Mouse (Mus musculus) forebrain, embryonic 13.5 days (tissue): Measurements from ENCODE around the gene Mlana. TPM values are rescaled to one million over a fixed set of nuclear protein-coding genes. Genes with fewer than 3 reads are reported as not detected.

Experiments used
- ATAC-seq: fragments of 200-750 bp; cut with Nextera tagmentation; 2 replicates; pipeline ENCODE4 v1.8.0; 2017
- H3K27ac ChIP-seq: fragments of 300-500 bp; sonication (generic); 2 replicates; pipeline ENCODE4 v1.5.1; 2015; ENCODE audit warnings: inconsistent platforms, mild to moderate bottlenecking, moderate library complexity
- H3K27me3 ChIP-seq: fragments of 300-500 bp; sonication (generic); 2 replicates; pipeline ENCODE4 v1.6.1; 2015; ENCODE audit warnings: mild to moderate bottlenecking, inconsistent platforms
- H3K36me3 ChIP-seq: fragments of 300-500 bp; sonication (generic); 2 replicates; pipeline ENCODE4 v1.6.1; 2015; ENCODE audit warnings: mild to moderate bottlenecking, inconsistent platforms; ENCODE audit not compliant: poor library complexity, severe bottlenecking
- H3K4me1 ChIP-seq: fragments of 300-500 bp; sonication (generic); 2 replicates; pipeline ENCODE4 v1.6.1; 2015; ENCODE audit warnings: inconsistent platforms
- H3K4me2 ChIP-seq: fragments of 300-500 bp; sonication (generic); 2 replicates; pipeline ENCODE4 v1.6.1; 2015; ENCODE audit warnings: inconsistent platforms, mild to moderate bottlenecking, moderate library complexity
- H3K4me3 ChIP-seq: fragments of 300-500 bp; sonication (generic); 2 replicates; pipeline ENCODE4 v1.5.1; 2015; ENCODE audit warnings: mild to moderate bottlenecking, inconsistent platforms
- H3K9ac ChIP-seq: fragments of 300-500 bp; sonication (generic); 2 replicates; pipeline ENCODE4 v1.6.1; 2015; ENCODE audit warnings: mild to moderate bottlenecking, inconsistent platforms
- H3K9me3 ChIP-seq: fragments of 300-500 bp; sonication (generic); replicated peaks from 2 replicates; pipeline ENCODE4 v1.6.1; 2016; ENCODE audit warnings: inconsistent platforms
- WGBS: fragments of 180-500 bp; shearing (Covaris S2); methylation state at CpG from one replicate; pipeline ENCODE4 v1.1.7; 2015; 5-methylcytosine and 5-hydroxymethylcytosine counted together
- polyA plus RNA-seq: library from polyadenylated mRNA; unstranded; fragments of >200 nt; fragmentation: Nextera tagmentation; extraction: Ambion mirVana; gene quantifications from 2 replicates; pipeline ENCODE4 v1.2.1, GENCODE M21; 2015

Gene Mlana
- polyA plus RNA-seq, 1 experiment from 2014 or later, result not detected

DNA sequence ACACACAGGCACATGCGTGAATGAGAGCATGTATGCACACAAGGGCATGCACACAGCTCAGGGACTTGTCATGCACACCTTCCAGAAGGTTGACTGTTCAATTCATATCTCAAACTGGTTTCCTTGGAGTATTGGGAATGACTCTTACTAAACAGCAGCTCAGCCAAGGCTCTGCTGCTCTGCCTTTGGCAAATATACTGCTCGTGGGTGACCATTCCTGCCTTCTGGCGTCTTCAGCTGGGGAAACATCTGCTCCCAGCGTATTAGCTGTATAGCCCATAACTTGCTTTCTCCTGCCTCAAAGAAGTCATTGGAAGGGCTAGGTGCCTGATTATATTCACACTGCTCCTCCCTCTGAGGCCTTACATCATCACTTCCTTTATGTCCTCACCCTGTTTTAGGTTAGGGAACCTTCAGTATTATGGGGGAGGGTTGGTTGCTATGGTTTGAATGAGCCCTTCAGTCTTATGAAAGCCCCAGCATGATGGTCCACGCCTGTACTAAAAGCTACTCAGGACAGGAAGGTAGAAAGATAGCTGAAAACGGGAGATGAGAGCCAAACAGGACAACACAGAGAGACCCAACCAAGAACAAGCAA is 19.3 kb upstream of the Mlana start:
- ATAC-seq, result no peak
- H3K4me1 ChIP-seq, result no peaks in the 10 kb centered on the region
- no peak overlapping the region for H3K4me3 ChIP-seq
- no peak overlapping the region for H3K9ac ChIP-seq
- no peak overlapping the region for H3K4me2 ChIP-seq
- H3K27me3 ChIP-seq, result no peaks in the 10 kb centered on the region
- no peak overlapping the region for H3K27ac ChIP-seq
- no peaks in the 10 kb centered on the region for H3K9me3 ChIP-seq
- WGBS, result 84% methylated on average over 6 of the region's 6 CpGs
- no peaks in the 10 kb centered on the region for H3K36me3 ChIP-seq

DNA sequence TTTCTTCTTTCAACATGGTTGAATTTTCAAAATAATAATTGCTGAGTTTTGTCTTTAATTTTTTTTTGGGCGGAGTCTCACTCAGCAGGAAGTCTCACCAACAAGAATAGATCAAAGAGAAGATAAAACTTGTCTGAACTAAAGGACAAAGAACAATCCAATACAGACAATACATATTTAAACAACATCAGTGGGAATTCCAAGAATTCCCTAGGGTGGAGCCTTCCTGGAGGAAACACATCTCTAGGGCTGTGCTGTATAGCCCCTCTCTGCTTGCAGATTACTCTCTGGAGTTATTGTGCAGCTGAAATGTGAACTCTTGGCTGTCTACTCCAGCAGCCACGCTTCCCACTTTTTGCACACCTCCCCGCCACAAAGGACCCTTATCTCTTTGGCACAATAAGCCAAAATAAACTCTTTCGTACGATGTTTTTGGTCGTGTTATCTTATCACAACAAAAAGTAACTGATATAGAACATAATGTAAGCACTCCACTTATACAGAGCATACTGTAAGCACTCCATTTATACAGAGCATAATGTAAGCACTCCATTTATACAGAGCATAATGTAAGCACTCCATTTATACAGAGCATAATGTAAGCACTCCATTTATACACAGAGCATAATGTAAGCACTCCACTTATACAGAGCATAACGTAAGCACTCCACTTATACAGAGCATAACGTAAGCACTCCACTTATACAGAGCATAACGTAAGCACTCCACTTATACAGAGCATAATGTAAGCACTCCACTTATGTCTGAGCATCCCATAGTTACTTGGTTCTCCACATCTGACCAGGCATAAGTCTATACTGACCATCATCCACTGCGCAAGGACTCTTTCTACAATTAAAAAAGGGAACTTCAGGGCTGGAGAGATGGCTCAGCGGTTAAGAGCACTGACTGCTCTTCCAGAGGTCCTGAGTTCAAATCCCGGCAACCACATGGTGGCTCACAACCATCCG is 17.2 kb upstream of the Mlana start:
- Histone ChIP-seq H3K27ac (no peak overlapping the region), H3K9ac (no peak overlapping the region), H3K4me1 (no peaks in the 10 kb centered on the region), H3K9me3 (peaks cover 7% of the 10 kb centered on the region), H3K27me3 (no peaks in the 10 kb centered on the region), H3K4me3 (no peak overlapping the region), H3K36me3 (no peaks in the 10 kb centered on the region), H3K4me2 (no peak overlapping the region)
- no peak for ATAC-seq
- 82% methylated on average over 13 of the region's 13 CpGs for WGBS

DNA sequence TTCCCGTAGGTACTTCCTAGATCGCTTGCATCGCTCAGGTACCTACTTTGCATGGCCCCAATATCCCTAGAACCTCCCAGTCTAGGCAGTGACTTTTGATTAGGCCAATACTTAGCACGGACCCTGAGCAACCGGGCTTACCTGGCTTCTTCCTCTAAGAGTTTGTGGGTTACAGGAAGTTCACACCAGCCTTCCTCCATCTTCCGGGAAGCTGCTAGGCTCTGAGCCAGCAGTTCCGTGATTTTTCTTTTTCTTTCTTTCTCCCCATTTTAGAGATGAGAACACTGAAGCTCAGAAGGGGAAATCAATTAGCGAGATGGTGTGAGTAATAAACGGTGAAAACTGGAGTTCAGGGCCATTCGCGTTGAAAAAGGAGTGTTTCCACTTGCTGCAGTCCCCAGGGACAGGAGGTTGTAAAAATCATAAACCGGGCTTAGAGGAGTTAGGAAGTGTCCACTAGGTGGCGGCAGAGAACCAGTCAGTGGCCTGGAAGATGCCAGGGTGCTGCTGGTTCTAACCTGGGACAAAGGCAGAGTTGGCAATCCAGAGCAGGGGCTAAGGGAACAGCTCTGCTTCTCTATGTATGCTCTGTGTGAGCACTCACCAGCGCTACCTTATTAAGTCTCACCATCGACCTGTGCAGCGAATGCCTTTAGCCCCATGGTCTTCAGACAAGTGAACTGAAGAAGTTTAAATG is 13.6 kb upstream of the Mlana start:
- Histone ChIP-seq H3K9me3 (peaks cover 8% of the 10 kb centered on the region), H3K9ac (no peak overlapping the region), H3K4me1 (no peaks in the 10 kb centered on the region), H3K4me2 (no peak overlapping the region), H3K4me3 (no peak overlapping the region), H3K27ac (no peak overlapping the region), H3K27me3 (no peaks in the 10 kb centered on the region), H3K36me3 (no peaks in the 10 kb centered on the region)
- 51% methylated on average over 16 of the region's 16 CpGs for WGBS
- peak; percentile 77 for ATAC-seq

DNA sequence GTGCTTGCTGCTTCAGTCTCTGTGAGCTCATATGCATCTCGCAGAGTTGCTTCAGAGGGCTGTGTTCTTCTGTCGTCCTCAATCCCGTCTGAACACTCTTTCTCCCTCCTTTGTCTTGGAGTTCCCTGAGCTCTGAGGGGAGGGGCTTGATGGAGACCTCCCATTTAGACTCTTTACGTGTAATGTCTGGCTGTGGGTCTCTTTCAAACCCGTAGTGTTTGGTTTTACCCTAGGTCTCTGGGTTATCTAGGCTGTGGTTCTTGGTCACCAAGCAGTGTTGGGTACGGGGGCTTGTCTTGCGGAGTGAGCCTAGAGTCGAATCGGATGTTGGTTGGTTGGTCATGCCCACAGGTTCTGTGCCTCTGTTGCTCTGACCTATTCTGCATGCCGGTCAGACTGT is 2.6 kb upstream of the Mlana start:
- 87% methylated on average over 10 of the region's 10 CpGs for WGBS
- Histone ChIP-seq H3K4me1 (no peaks in the 10 kb centered on the region), H3K4me2 (no peak overlapping the region), H3K9ac (no peak overlapping the region), H3K9me3 (no peaks in the 10 kb centered on the region), H3K36me3 (no peaks in the 10 kb centered on the region), H3K4me3 (no peak overlapping the region), H3K27ac (no peak overlapping the region), H3K27me3 (no peaks in the 10 kb centered on the region)
- ATAC-seq, result no peak

DNA sequence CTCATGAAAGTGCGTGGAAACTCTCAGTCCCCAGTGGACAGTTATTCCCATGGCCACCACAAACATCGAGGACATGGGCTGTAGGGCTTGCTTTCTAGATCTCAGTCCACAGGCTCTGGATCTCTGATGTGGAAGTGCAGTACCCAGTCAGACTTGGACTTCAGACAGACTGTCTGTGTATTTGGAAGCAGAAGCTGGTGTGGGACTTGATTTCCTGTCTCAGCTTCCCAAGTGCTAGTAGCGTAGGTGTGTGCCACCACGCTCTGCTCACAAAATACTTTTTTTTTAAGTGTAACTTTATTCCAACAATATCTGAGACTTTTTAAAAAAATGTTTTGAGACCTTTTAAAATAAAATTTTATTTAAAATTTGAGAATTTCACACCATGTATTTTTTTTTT is 1.3 kb upstream of the Mlana start:
- H3K9me3 ChIP-seq, result no peaks in the 10 kb centered on the region
- WGBS, result 95% methylated on average over 4 of the region's 4 CpGs
- no peak overlapping the region for H3K9ac ChIP-seq

DNA sequence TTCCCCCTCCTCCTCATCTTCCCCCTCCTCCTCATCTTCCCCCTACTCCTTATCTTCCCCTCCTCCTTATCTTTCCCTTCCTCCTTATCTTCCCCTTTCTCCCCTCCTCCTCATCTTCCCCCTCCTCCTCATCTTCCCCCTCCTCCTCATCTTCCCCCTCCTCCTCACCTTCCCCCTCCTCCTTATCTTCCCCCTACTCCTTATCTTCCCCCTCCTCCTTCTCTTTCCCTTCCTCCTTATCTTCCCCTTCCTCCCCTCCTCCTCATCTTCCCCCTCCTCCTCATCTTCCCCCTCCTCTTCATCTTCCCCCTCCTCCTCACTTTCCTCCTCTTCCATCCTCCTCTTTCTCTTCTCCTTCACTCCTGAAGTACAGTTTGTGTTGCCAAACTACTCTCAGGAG is 784 bp upstream of the Mlana start:
- Histone ChIP-seq H3K4me3 (no peak overlapping the region), H3K27ac (no peak overlapping the region), H3K4me1 (no peaks in the 10 kb centered on the region), H3K36me3 (no peaks in the 10 kb centered on the region), H3K27me3 (no peaks in the 10 kb centered on the region), H3K9me3 (no peaks in the 10 kb centered on the region), H3K4me2 (no peak overlapping the region), H3K9ac (no peak overlapping the region)
- ATAC-seq, result no peak

More for the DNA sequence above, 1.3 kb upstream of the Mlana start:
- H3K27me3 ChIP-seq, result no peaks in the 10 kb centered on the region
- H3K4me1 ChIP-seq, result no peaks in the 10 kb centered on the region
- ATAC-seq, result no peak
- no peak overlapping the region for H3K27ac ChIP-seq
- H3K36me3 ChIP-seq, result no peaks in the 10 kb centered on the region
- no peak overlapping the region for H3K4me2 ChIP-seq
- H3K4me3 ChIP-seq, result no peak overlapping the region

DNA sequence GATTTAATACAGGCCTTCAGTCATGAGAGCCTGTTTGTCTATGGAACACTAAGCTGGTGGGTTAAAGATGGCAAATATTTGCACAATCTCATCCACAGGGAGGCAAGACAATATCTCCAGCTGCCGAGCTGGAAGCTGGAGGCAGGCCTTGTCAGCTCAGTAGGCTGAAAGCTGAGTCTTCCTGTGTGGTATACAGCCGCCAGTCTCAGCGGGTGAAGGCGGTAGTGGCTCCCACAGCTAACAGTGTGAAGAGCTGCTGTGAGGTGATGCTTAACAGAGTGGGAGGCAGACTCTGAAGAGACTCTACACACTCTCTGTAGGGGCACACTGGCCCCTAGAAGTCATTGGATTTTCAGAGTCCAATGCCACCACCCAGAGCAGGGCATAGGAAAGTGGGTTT is 4.1 kb downstream of the Mlana start:
- ATAC-seq, result no peak
- no peaks in the 10 kb centered on the region for H3K36me3 ChIP-seq
- WGBS, result 71% methylated on average over 4 of the region's 4 CpGs
- H3K4me1 ChIP-seq, result no peaks in the 10 kb centered on the region
- no peak overlapping the region for H3K4me2 ChIP-seq
- no peak overlapping the region for H3K4me3 ChIP-seq
- H3K27ac ChIP-seq, result no peak overlapping the region
- no peaks in the 10 kb centered on the region for H3K27me3 ChIP-seq
- H3K9me3 ChIP-seq, result no peaks in the 10 kb centered on the region
- H3K9ac ChIP-seq, result no peak overlapping the region

DNA sequence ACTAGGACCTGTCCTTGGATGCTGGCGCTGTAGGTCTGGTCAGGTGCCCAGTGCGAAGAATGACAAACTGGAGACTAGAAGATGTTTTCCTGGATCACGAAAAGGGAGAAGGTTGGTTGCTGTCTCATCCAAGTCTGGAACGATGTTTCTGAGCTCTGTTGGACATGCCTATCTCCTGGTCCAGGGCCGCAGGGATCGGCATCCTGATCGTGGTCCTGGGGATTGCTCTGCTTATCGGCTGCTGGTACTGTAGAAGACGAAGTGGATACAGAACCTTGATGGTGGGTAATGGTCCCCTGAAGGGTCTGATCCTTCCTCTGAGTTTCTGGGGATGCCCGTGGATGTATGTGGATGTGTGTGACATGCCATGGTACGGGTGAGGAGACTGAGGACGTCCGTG is 6.8 kb downstream of the Mlana start:
- Histone ChIP-seq H3K9ac (no peak overlapping the region), H3K4me1 (no peaks in the 10 kb centered on the region), H3K27me3 (no peaks in the 10 kb centered on the region), H3K4me3 (no peak overlapping the region), H3K4me2 (no peak overlapping the region), H3K9me3 (no peaks in the 10 kb centered on the region), H3K36me3 (no peaks in the 10 kb centered on the region), H3K27ac (no peak overlapping the region)
- no peak for ATAC-seq
- WGBS, result 92% methylated on average over 13 of the region's 13 CpGs

DNA sequence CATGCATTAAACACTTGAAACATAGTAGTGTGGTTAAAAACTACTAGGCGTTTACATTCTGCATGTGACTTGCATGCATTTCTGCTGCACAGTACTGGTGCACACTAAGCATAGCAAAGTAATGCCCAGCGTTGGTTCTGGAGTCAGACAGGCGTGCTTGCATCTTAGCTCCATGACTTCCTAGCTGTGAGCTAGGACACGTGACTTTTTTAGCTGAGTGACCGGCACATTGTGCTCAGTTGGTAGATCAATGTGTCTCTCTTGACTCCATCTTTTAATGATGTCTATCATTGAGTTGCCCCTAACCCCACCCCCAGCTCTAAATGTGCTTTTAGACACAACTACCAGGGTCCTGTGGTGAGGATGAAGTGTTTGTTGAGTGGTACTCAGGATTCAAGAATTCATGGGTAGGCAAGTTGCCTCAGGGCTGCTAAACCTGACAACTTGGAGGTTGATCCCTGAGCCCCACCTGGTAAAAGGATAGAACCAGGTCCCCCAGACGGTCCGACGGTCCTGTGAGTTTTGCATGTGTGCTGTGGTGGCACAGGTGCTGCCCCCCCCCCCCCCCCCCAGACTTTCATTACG is 9.8 kb downstream of the Mlana start:
- ATAC-seq, result no peak
- Histone ChIP-seq H3K4me2 (no peak overlapping the region), H3K36me3 (no peaks in the 10 kb centered on the region), H3K27me3 (no peaks in the 10 kb centered on the region), H3K9me3 (no peaks in the 10 kb centered on the region), H3K27ac (no peak overlapping the region), H3K4me1 (no peaks in the 10 kb centered on the region), H3K9ac (no peak overlapping the region), H3K4me3 (no peak overlapping the region)
- 89% methylated on average over 9 of the region's 9 CpGs for WGBS

DNA sequence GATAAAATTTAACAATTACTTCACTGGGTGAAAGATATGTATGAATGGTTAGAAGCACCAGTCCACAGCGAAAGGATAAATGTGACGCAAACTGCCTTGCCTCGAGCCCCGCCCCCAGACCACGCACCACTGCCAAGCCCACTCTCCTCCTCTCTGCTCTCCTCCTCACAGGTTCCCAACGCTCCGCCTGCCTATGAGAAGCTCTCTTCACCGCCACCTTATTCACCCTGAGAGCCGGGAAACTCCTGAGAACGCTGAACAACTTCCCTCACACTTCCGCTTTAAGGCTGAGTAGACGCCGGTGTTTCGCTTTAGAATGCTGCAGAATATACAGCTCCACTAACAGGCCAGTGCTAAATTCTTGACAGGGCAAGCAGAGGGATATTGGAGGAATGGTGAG is 10.4 kb downstream of the Mlana start:
- Histone ChIP-seq H3K9me3 (no peaks in the 10 kb centered on the region), H3K27me3 (no peaks in the 10 kb centered on the region), H3K4me3 (no peak overlapping the region), H3K9ac (no peak overlapping the region), H3K4me1 (no peaks in the 10 kb centered on the region), H3K27ac (no peak overlapping the region), H3K4me2 (no peak overlapping the region), H3K36me3 (no peaks in the 10 kb centered on the region)
- 74% methylated on average over 14 of the region's 14 CpGs for WGBS
- no peak for ATAC-seq

DNA sequence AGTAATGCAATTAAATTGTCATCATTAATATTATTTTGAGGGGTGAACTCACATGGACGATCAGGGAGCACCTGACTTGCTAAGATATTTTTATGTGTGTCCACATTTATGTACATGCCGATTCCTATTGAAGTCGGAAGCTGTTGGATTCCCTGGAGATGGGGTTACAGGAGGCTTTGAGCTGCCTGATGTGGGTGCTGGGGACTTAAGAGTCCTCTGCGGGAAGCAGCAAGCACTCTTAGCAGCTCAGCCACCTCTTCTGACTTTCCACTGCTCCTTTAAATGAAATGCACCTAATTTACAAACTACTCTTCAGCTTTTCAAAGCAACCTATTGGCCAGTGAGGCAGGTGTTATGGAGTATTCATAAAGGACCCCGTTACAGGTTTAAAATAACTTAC is 10.8 kb downstream of the Mlana start:
- Histone ChIP-seq H3K9me3 (no peaks in the 10 kb centered on the region), H3K4me3 (no peak overlapping the region), H3K27me3 (no peaks in the 10 kb centered on the region), H3K36me3 (no peaks in the 10 kb centered on the region), H3K9ac (no peak overlapping the region), H3K27ac (no peak overlapping the region), H3K4me1 (no peaks in the 10 kb centered on the region), H3K4me2 (no peak overlapping the region)
- 63% methylated on average over 5 of the region's 5 CpGs for WGBS
- no peak for ATAC-seq

DNA sequence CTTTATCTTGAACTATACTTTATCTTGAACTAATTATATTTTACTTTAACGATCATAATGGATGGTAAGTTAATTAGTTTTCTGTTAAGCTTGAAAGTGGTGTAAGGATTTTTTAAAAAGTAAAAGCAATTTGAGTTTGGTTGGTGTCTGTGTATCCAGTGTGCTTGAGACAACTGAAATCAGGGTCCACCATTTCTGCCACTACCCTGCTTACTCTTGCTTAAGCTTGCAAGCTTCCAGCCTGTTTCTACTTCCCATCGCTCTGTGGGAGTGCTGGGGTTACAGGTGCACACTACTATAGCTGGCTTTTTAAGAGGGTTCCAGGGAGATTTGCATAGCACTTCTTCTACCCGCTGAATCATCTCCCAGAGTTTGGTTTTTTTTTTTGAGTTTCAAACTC is 11.8 kb downstream of the Mlana start:
- H3K9me3 ChIP-seq, result no peaks in the 10 kb centered on the region
- 67% methylated on average over 3 of the region's 3 CpGs for WGBS
- no peak overlapping the region for H3K4me2 ChIP-seq
- H3K27ac ChIP-seq, result no peak overlapping the region
- no peak overlapping the region for H3K4me3 ChIP-seq
- no peaks in the 10 kb centered on the region for H3K27me3 ChIP-seq
- no peaks in the 10 kb centered on the region for H3K4me1 ChIP-seq
- H3K36me3 ChIP-seq, result no peaks in the 10 kb centered on the region
- ATAC-seq, result no peak
- no peak overlapping the region for H3K9ac ChIP-seq
